In genomic region chr8:45885202-45885685, GRCm38 (mm10) we compare ENCODE assay signal across 8 mouse cellular contexts. TPM values are rescaled to one million over a fixed set of nuclear protein-coding genes. Genes with fewer than 3 reads are reported as not detected.
DNase-seq lines count a peak whose midpoint lies in the region; ATAC-seq and TF ChIP-seq lines count a peak whose summit lies in the region.

TSS of gene Pdlim3 (plus strand) at chr8:45885461.

- no peaks in the 10 kb centered on the region for H3K36me3 ChIP-seq in intestine, postnatal 0 days (ENCODE audit: control insufficient read depth, insufficient read depth)
- no peaks in the 10 kb centered on the region for H3K36me3 ChIP-seq in lung, embryonic 16.5 days (ENCODE audit: control insufficient read depth, insufficient read depth, low read length)
- no peaks in the 10 kb centered on the region for H3K36me3 ChIP-seq in stomach, embryonic 15.5 days

- no peak for TF ChIP-seq CTCF in intestine, postnatal 0 days (IDR thresholded peaks at IDR 0.05; ENCODE audit: low read depth)

- H3K4me1 ChIP-seq in intestine, postnatal 0 days (replicated peaks; ENCODE audit: control insufficient read depth, insufficient read depth, low read length) = no peaks in the 10 kb centered on the region; the same call in 1 of the 2 replicates
- H3K4me1 ChIP-seq in lung, embryonic 16.5 days (replicated peaks; ENCODE audit: control insufficient read depth, insufficient read depth, low read length) = peaks cover 4% of the 10 kb centered on the region; the same call in 1 of the 2 replicates
- H3K4me1 ChIP-seq in stomach, embryonic 15.5 days = 0 out of 2 replicates have a peak, but pooled peaks cover 3% of the 10 kb centered on the region

- H3K27ac ChIP-seq in intestine, postnatal 0 days (ENCODE audit: low read depth, low read length) = peak within 1 kb of the TSS; percentile 64
- peak within 1 kb of the TSS; percentile 63 for H3K27ac ChIP-seq in lung, embryonic 16.5 days (ENCODE audit: low read length)
- H3K27ac ChIP-seq in stomach, embryonic 15.5 days = peak within 1 kb of the TSS; percentile 78

- H3K9ac ChIP-seq in intestine, postnatal 0 days (ENCODE audit: low read depth, low read length) = 0 out of 2 replicates have a peak within 1 kb of the TSS, but pooled peaks have one; percentile 18
- H3K9ac ChIP-seq in lung, embryonic 16.5 days (ENCODE audit: low read length) = peak within 1 kb of the TSS; percentile 61
- H3K9ac ChIP-seq in stomach, embryonic 15.5 days = peak within 1 kb of the TSS; percentile 19; the same call in 1 of the 2 replicates

- DNase-seq in Muller cell, postnatal 12 days (ENCODE audit: inconsistent ontology term) = peak; percentile 90
- peak; percentile 74 for DNase-seq in embryo, embryonic 10 days (ENCODE audit: low spot score)
- DNase-seq in heart, adult 11 months = peak; percentile 98
- no peak for DNase-seq in cerebellum, adult 18-20 months

- H3K9me3 ChIP-seq in intestine, postnatal 0 days (ENCODE audit: control insufficient read depth) = no peaks in the 10 kb centered on the region
- H3K9me3 ChIP-seq in lung, embryonic 16.5 days (ENCODE audit: control insufficient read depth, low read length) = 0 out of 2 replicates have a peak, but pooled peaks cover under 1% of the 10 kb centered on the region
- H3K9me3 ChIP-seq in stomach, embryonic 15.5 days = no peaks in the 10 kb centered on the region

- H3K4me3 ChIP-seq in intestine, postnatal 0 days (ENCODE audit: low read depth, low read length) = peak within 1 kb of the TSS; percentile 35
- H3K4me3 ChIP-seq in lung, embryonic 16.5 days (ENCODE audit: low read length) = peak within 1 kb of the TSS; percentile 56
- peak within 1 kb of the TSS; percentile 44 for H3K4me3 ChIP-seq in stomach, embryonic 15.5 days (replicated peaks)

- ATAC-seq in intestine, postnatal 0 days = peak; percentile 54
- ATAC-seq in lung, embryonic 16.5 days (ENCODE audit: low read depth) = peak; percentile 83
- peak; percentile 78 for ATAC-seq in stomach, embryonic 15.5 days (ENCODE audit: insufficient read depth, low FRiP score, low read depth)
- ATAC-seq in megakaryocyte-erythroid progenitor cell, adult 5-6 weeks (replicated peaks; ENCODE audit: low FRiP score, low TSS enrichment, poor library complexity, severe bottlenecking) = no peak

- WGBS in intestine, postnatal 0 days = under 1% methylated on average over 22 of the region's 22 CpGs
- under 1% methylated on average over 22 of the region's 22 CpGs for WGBS in lung, embryonic 16.5 days
- WGBS in stomach, embryonic 15.5 days = under 1% methylated on average over 22 of the region's 22 CpGs

- peak within 1 kb of the TSS; percentile 68 for H3K4me2 ChIP-seq in intestine, postnatal 0 days (replicated peaks; ENCODE audit: low read depth)
- peak within 1 kb of the TSS; percentile 91 for H3K4me2 ChIP-seq in lung, embryonic 16.5 days (ENCODE audit: low read depth, low read length)
- peak within 1 kb of the TSS; percentile 73 for H3K4me2 ChIP-seq in stomach, embryonic 15.5 days

- H3K27me3 ChIP-seq in intestine, postnatal 0 days (replicated peaks; ENCODE audit: control insufficient read depth, insufficient read depth, low read length) = 0 out of 2 replicates have a peak, but pooled peaks cover 5% of the 10 kb centered on the region
- no peaks in the 10 kb centered on the region for H3K27me3 ChIP-seq in lung, embryonic 16.5 days (ENCODE audit: control insufficient read depth, insufficient read depth, low read depth, low read length)
- H3K27me3 ChIP-seq in stomach, embryonic 15.5 days (replicated peaks) = no peaks in the 10 kb centered on the region

RNA-seq across cellular contexts. Expression of gene Pdlim3, which starts in this region (rescaled TPM):
- polyA plus RNA-seq in intestine, postnatal 0 days (2015; fragmentation: Nextera tagmentation; extraction: Ambion mirVana) = 134 and 149 TPM in 2 replicates
- polyA plus RNA-seq in lung, embryonic 16.5 days (2015; fragmentation: Nextera tagmentation; extraction: Ambion mirVana) = 45.5 and 48.6 TPM in 2 replicates
- 146 and 158 TPM in 2 replicates for polyA plus RNA-seq in stomach, embryonic 15.5 days (2015; fragmentation: Nextera tagmentation; extraction: Ambion mirVana)
- not detected in 2 replicates for total RNA-seq in megakaryocyte-erythroid progenitor cell, adult 5-6 weeks (2014; fragmentation: Nextera tagmentation)
- total RNA-seq in megakaryocyte-erythroid progenitor cell, adult 5-6 weeks (2017) = not detected in 2 replicates

Comparison
In these comparisons a context has a peak if more than half of its experiments do, and no peak if none do; other contexts are left out.
1. DNase-seq: peak in Muller cell, postnatal 12 days (single experiment), embryo, embryonic 10 days (single experiment) and heart, adult 11 months (single experiment); none in cerebellum, adult 18-20 months (0 of 2).
2. Peak in every context shown above with its lines, with median percentiles within 50 percentile points of each other: H3K27ac ChIP-seq, H3K4me2 ChIP-seq, H3K4me3 ChIP-seq and H3K9ac ChIP-seq.